Mouse (Mus musculus) thymus, postnatal 0 days (tissue): ENCODE results near the gene Birc6. TPM values are rescaled to one million over a fixed set of nuclear protein-coding genes. Genes with fewer than 3 reads are reported as not detected.
A peak's percentile ranks its signal among the peaks of the same experiment; 100 is the strongest.

ENCODE experiments used
- DNase-seq: peaks from one replicate; pipeline ENCODE4 v3.0.0-alpha.2; 2015; ENCODE audit warnings: low spot score
- polyA plus RNA-seq: library from polyadenylated mRNA; unstranded; fragments of >200 nt; fragmentation: Nextera tagmentation; extraction: Ambion mirVana; gene quantifications from 2 replicates; pipeline ENCODE4 v1.2.1, GENCODE M21; 2015

Birc6 gene
- polyA plus RNA-seq, 1 experiment from 2014 or later: 162 TPM

DNA sequence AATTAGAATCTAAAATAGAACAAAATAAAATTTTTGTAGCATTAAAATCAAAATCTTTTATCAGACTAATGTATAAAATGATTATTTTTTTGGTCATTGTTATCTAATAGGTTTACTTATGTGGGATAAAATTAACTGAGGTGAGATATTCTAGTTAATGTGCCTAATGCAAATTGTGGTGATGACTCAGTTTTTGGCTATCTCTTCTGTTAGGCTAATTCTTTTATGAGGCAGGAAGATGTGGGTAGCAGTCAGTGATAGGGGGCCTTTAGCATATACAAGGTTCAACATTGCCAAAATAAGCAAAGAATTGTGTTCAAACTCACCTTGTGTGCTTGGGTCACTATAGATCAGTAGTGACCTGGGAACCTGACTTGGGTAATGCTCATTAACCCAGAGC, 178.5 kb downstream of the Birc6 start:
- no peak for DNase-seq

GRCm38 (mm10) chr17:74707637-74708152, 179.6 kb downstream of the Birc6 start:
- no peak for DNase-seq

DNA sequence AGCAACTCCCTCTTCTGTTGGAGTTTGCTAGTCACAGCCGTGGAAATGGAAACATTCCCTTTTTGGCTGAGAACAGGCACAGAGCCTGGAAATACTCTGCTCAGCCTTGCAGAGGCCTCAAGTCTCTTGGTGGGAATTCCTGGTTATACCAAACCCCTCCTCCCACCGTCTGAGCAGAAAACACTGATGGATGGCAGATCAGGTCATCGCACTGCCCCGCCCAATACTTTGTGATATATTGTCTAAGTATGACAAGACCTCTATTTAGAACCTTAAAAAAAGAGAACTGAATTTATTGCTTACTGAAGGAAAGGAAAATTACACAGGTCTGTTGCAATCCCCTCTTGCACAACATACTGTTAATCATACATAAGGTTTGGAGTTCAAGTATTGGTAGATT, 182.6 kb downstream of the Birc6 start:
- no peak for DNase-seq

DNA sequence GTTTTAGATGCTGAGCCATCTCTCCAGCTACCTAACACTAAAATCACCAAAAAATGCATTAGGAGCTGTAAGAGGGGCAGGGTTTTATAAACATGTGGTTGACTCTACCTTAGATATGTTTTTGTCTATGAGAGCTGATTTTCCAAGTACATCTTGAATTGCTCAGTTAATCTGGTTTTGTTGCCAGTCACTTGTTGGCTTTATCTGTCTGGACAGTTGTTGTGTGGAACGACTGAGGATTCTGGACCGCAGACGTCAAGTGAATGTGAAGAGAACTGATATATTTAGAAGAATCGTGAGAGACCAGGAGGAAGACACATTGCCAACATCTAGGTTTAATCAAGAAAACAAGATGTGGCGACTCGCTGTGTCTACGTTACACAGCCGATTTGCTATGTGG, 183.5 kb downstream of the Birc6 start:
- no peak for DNase-seq

DNA sequence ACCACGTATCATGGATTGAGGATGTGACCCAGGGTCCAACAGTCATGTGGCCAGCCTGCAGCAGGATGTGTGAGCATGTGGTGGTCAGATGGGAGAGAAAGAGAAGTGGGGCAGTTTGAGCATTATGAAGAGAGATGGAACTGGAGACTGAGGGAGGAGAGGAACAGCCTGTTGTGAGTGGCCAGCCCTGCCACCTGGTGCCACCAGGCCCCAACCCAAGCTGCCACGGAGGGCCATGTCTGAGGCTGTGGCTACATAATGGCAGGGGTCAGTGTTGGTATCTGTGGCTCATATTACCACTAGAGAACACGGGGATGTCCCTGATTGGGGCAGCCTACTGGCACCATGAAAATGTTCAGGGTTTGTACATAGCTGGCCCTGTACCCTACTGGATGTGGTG, 187.0 kb downstream of the Birc6 start:
- no peak for DNase-seq

DNA sequence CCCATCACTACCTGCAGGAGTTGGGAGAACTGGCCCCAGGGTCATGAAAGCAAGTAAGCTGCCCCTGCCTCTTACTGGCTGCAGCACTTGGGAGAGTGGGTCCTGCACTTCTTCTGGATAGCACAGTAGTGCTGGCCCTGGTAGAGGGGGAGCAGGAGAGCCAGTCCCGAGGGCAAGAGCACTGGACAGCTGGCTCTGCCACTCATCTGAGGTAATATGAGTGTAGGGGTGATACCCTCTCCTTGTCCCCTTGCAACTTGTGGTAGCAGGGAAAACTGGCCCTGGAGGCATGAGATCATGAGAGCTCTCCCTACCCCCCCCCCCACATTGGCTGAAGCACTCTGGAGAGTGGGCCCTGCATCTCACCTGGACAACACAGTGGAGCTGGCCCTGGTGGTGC, 187.6 kb downstream of the Birc6 start:
- DNase-seq: no peak

DNA sequence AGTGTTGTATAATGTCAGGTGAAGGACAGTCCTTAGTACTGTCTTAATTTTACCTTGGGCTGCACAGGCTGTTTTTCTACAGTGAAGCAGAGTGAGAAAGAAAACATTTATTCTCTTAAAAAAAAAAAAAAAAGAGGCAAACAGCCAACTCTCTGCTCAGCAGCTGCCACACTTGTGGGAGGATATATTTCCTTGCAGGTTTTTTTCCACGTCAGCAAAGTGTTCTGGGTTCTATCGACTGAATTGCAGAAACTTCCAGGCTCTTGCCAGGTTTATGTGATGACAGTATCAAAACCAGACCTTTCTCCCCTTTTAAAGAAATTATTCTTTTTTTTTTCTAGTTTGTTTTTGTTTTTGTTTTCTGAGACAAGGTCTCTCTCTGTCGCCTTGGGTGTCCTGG, 188.5 kb downstream of the Birc6 start:
- no peak for DNase-seq

DNA sequence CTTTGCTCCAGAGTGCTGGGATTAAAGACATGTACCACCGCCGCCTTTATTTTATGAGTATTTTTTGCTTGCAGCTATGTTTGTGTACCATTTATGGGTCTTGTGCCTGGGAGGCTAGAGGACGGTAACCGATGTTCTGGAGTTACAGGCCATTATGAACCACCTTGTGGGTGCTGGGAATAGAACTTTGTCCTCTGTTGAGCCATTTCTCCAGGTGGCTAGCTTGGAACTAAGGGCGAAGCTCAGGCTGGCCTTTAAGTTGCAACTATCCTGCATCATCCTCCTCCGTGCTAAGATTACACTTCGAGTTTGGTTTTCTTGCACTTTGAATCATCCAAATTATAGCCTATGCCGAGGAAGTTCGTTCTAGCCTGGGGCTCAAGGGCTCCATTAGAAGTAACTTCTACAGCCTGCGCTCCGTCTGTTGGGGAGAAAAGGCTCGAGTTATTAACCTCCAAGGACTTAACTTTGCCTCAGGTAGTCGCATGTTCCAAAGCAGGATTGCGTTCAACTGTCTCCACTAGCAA, 189.1 kb downstream of the Birc6 start:
- DNase-seq: no peak

DNA sequence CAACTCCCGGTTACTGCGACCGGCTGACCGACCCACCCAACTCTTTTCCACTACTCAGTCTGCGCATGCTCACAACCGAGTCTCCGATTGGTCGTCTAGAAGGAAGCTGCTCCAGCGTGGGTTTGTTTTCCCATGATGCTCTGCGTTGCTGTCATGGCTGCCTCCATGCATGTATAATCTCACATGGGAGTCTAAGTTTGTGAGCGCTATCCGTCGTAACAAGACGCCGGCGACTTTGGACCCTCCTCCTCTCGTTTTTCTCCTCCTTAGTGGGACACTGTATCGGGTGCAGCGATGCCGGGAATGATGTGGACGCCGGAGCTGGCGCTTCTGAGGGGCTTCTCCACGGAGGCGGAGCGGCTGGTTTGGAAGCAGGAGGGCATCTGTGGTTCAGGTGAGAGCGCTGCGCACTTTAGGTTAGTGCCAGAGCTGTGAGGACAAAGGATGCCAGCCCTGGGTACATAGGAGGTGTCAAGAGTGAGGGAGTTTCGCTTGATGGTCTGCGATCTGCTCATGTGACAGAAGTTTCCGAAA, 189.6 kb downstream of the Birc6 start, which contains the start of gene Ttc27:
Gene Ttc27, plus strand, starts transcription at position 115 of the 534 bp plus-strand sequence.
- peak; percentile 96 for DNase-seq

DNA sequence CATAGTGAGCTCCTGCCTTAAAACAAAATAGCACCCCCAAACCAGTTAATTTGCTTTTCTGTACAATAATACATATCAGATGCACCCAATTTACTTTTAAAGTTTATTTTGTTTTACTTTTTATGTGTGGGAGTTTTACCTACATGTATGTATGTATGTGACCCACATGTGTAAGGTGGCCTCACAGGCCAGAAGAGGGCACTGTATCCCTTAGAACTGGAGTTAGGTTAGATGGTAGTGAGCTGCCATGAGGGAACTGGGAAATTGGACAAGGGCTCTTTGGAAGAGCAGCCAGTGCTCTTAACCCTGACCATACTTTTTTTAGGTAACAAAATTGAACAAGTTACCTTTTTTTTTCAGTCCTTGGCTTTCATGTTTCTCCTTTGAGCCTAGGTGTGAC, 204.8 kb downstream of the Birc6 start:
- DNase-seq: no peak

DNA sequence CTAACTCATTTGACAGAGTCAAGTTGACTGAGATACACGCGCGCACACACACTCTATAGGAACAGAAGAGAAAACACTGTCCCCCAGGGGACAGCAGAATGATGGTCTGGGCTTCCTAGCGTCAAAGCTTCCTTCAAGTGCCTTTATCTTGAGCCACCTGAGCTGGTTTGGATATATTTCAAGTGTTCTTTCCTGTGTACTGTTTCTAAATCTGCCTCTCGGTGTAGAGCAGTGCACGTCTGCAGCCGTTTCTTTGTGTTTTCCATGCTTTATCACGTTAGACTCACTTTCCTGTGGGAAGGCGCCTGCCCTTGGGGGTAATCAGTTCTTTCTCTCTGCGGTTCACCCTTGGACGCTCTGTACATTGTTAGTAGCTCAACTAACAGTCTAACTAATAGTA, 207.3 kb downstream of the Birc6 start:
- DNase-seq: no peak

DNA sequence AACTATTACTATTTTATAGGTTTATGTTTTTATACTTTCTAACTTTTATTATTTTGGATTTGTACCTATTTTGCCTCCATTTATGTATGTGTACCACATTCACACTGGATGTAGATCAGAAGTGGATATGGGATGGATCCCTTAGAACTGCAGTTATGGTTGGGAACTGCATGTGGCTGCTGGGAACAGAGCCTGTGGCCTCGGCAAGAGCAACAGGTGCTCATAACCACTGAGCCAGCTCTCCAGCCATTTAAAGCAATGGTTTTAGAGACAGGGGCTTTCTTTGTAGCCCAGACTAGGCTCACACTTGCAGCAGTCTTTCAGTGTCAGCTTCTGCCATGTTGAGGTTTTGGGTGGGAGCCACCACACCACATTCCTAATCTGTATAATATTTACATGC, 221.6 kb downstream of the Birc6 start:
- no peak for DNase-seq

GRCm38 (mm10) chr17:74751026-74751425, 222.9 kb downstream of the Birc6 start:
- no peak for DNase-seq

Other genes with a start within 250 kb of the Birc6 start
- 95.1 and 98.0 TPM in 2 replicates for gene Memo1, start 232.8 kb upstream of the Birc6 start, polyA plus RNA-seq
- 289 and 316 TPM in 2 replicates for gene Dpy30, start 204.4 kb upstream of the Birc6 start, polyA plus RNA-seq
- gene Spast, start 189.3 kb upstream of the Birc6 start, polyA plus RNA-seq: 14.9 and 15.8 TPM in 2 replicates
- 29.1 and 30.5 TPM in 2 replicates for gene Slc30a6, start 132.7 kb upstream of the Birc6 start, polyA plus RNA-seq
- gene Nlrc4, start 69.2 kb upstream of the Birc6 start, polyA plus RNA-seq: 0.37 and 0.47 TPM in 2 replicates
- 95.4 and 98.3 TPM in 2 replicates for gene Yipf4, start 38.8 kb upstream of the Birc6 start, polyA plus RNA-seq
- gene Ttc27, start 189.4 kb downstream of the Birc6 start, polyA plus RNA-seq: 21.9 and 24.1 TPM in 2 replicates